Mouse (Mus musculus) R1 (cell line): ENCODE data around the gene Anxa2.

Experiments
- DNase-seq: peaks from one replicate; pipeline ENCODE4 v3.0.0-alpha.2; 2018; ENCODE audit warnings: low read depth, low spot score

The Anxa2 gene

GRCm38 (mm10) chr9:69453066-69453900 is at the start of gene Anxa2:
Anxa2 (plus strand) TSS chr9:69453620.
- peak; percentile 88 for DNase-seq

GRCm38 (mm10) chr9:69404671-69405070 is 48.7 kb upstream of the Anxa2 start:
- DNase-seq, result no peak

- DNase-seq, result peak; percentile 60
These were observed 33.9 kb upstream of the Anxa2 start for GRCm38 (mm10) chr9:69419476-69419875.

- DNase-seq, result no peak
These were observed 22.9 kb upstream of the Anxa2 start for GRCm38 (mm10) chr9:69430531-69430930.

- DNase-seq, result peak; percentile 84
These were observed 21.4 kb upstream of the Anxa2 start for GRCm38 (mm10) chr9:69431863-69432555.

- DNase-seq, result no peak
These were observed 18.2 kb upstream of the Anxa2 start for GRCm38 (mm10) chr9:69435194-69435593.

GRCm38 (mm10) chr9:69435662-69436061 is 17.8 kb upstream of the Anxa2 start:
- no peak for DNase-seq

- DNase-seq, result no peak
These were observed 13.5 kb upstream of the Anxa2 start for GRCm38 (mm10) chr9:69439805-69440357.

- no peak for DNase-seq
These were observed 10.9 kb upstream of the Anxa2 start for GRCm38 (mm10) chr9:69442471-69443038.

- DNase-seq, result no peak
These were observed 10.2 kb upstream of the Anxa2 start for GRCm38 (mm10) chr9:69443203-69443602.

GRCm38 (mm10) chr9:69448801-69449200 is 4.6 kb upstream of the Anxa2 start:
- DNase-seq, result no peak

GRCm38 (mm10) chr9:69450636-69451035 is 2.8 kb upstream of the Anxa2 start:
- DNase-seq, result no peak

GRCm38 (mm10) chr9:69451886-69452810 is 1.3 kb upstream of the Anxa2 start:
- no peak for DNase-seq

GRCm38 (mm10) chr9:69453901-69454666 is 664 bp downstream of the Anxa2 start:
- peak; percentile 50 for DNase-seq

GRCm38 (mm10) chr9:69454691-69455090 is 1.3 kb downstream of the Anxa2 start:
- no peak for DNase-seq

- DNase-seq, result peak; percentile 37
These were observed 2.0 kb downstream of the Anxa2 start for GRCm38 (mm10) chr9:69455391-69455790.

- DNase-seq, result peak; percentile 59
These were observed 3.1 kb downstream of the Anxa2 start for GRCm38 (mm10) chr9:69456406-69457075.

GRCm38 (mm10) chr9:69457143-69457542 is 3.7 kb downstream of the Anxa2 start:
- no peak for DNase-seq

GRCm38 (mm10) chr9:69457747-69458625 is 4.6 kb downstream of the Anxa2 start:
- peak; percentile 75 for DNase-seq
